21 mouse cellular contexts compared by ENCODE assay signal in genomic region chr9:94680468-94681094, GRCm38 (mm10). TPM values are rescaled to one million over a fixed set of nuclear protein-coding genes. Genes with fewer than 3 reads are reported as not detected.
DNase-seq lines count a peak whose midpoint lies in the region; ATAC-seq lines count a peak whose summit lies in the region.
"Had no signal": no experiment of that assay in that cellular context is flagged by ENCODE, and none has a peak within 500 bp of the region (broad histone marks: within the 10 kb centered on the region; RNA-seq: fewer than 3 reads in every experiment).

No protein-coding gene starts in this region.

- peaks cover 13% of the 10 kb centered on the region for H3K4me1 ChIP-seq in kidney, embryonic 15.5 days
- H3K4me1 ChIP-seq in lung, embryonic 16.5 days (replicated peaks; ENCODE audit: control insufficient read depth, insufficient read depth, low read length) = peaks cover 13% of the 10 kb centered on the region; the same call in 1 of the 2 replicates
- H3K4me1 ChIP-seq in stomach, embryonic 16.5 days (ENCODE audit: control insufficient read depth, insufficient read depth, low read length) = no peaks in the 10 kb centered on the region
- H3K4me1 ChIP-seq: hindbrain, embryonic 15.5 days; limb, embryonic 13.5 days; liver, embryonic 12.5 days; midbrain, embryonic 13.5 days; neural tube, embryonic 12.5 days had no signal

- no peaks in the 10 kb centered on the region for H3K9me3 ChIP-seq in kidney, embryonic 15.5 days (replicated peaks)
- H3K9me3 ChIP-seq in lung, embryonic 16.5 days (ENCODE audit: control insufficient read depth, low read length) = no peaks in the 10 kb centered on the region
- H3K9me3 ChIP-seq in stomach, embryonic 16.5 days (replicated peaks; ENCODE audit: control insufficient read depth, low read length) = no peaks in the 10 kb centered on the region
- H3K9me3 ChIP-seq: hindbrain, embryonic 15.5 days; limb, embryonic 13.5 days; liver, embryonic 12.5 days; midbrain, embryonic 13.5 days; neural tube, embryonic 12.5 days had no signal

- DNase-seq in kidney, postnatal 10 days = no peak
- no peak for DNase-seq in lung, postnatal 14 days
- peak; percentile 78 for DNase-seq in R1 (ENCODE audit: low read depth, low spot score)
- DNase-seq in spleen, adult 18-20 months = no peak
- DNase-seq: B cell, adult 2 months; forebrain, postnatal 0 days; kidney, adult 8-10 months; lung, adult 18-20 months; right cerebral cortex, postnatal 14 days; thymus, adult 18-20 months; thymus, postnatal 36 days had no signal

- H3K36me3 ChIP-seq in kidney, embryonic 15.5 days = no peaks in the 10 kb centered on the region
- no peaks in the 10 kb centered on the region for H3K36me3 ChIP-seq in lung, embryonic 16.5 days (ENCODE audit: control insufficient read depth, insufficient read depth, low read length)
- H3K36me3 ChIP-seq in stomach, embryonic 16.5 days (ENCODE audit: control insufficient read depth, insufficient read depth, low read length) = no peaks in the 10 kb centered on the region
- H3K36me3 ChIP-seq: hindbrain, embryonic 15.5 days; limb, embryonic 13.5 days; liver, embryonic 12.5 days; midbrain, embryonic 13.5 days; neural tube, embryonic 12.5 days had no signal

- H3K27me3 ChIP-seq in kidney, embryonic 15.5 days = no peaks in the 10 kb centered on the region
- no peaks in the 10 kb centered on the region for H3K27me3 ChIP-seq in lung, embryonic 16.5 days (ENCODE audit: control insufficient read depth, insufficient read depth, low read depth, low read length)
- H3K27me3 ChIP-seq in stomach, embryonic 16.5 days (ENCODE audit: control insufficient read depth, insufficient read depth, low read length) = no peaks in the 10 kb centered on the region
- H3K27me3 ChIP-seq: CH12.LX; hindbrain, embryonic 15.5 days; limb, embryonic 13.5 days; liver, embryonic 12.5 days; midbrain, embryonic 13.5 days; neural tube, embryonic 12.5 days had no signal

- no peak overlapping the region for H3K4me2 ChIP-seq in kidney, embryonic 15.5 days
- H3K4me2 ChIP-seq in lung, embryonic 16.5 days (ENCODE audit: low read depth, low read length) = peak overlapping the region; percentile 29
- H3K4me2 ChIP-seq in stomach, embryonic 16.5 days (ENCODE audit: low read depth, low read length) = no peak overlapping the region
- H3K4me2 ChIP-seq: heart, embryonic 11.5 days; hindbrain, embryonic 15.5 days; limb, embryonic 13.5 days; liver, embryonic 12.5 days; midbrain, embryonic 13.5 days; neural tube, embryonic 12.5 days had no signal

- H3K27ac ChIP-seq in kidney, embryonic 15.5 days = no peak overlapping the region
- no peak overlapping the region for H3K27ac ChIP-seq in lung, embryonic 16.5 days (ENCODE audit: low read length)
- H3K27ac ChIP-seq in stomach, embryonic 16.5 days (ENCODE audit: low read length) = no peak overlapping the region
- H3K27ac ChIP-seq: hindbrain, embryonic 15.5 days; limb, embryonic 13.5 days; liver, embryonic 12.5 days; midbrain, embryonic 13.5 days; neural tube, embryonic 12.5 days had no signal

- 70% methylated on average over 18 of the region's 18 CpGs for WGBS in kidney, embryonic 15.5 days
- 34% methylated on average over 18 of the region's 18 CpGs for WGBS in lung, embryonic 16.5 days
- 55% methylated on average over 18 of the region's 18 CpGs for WGBS in stomach, embryonic 16.5 days

- no peak overlapping the region for H3K4me3 ChIP-seq in kidney, embryonic 15.5 days (replicated peaks)
- H3K4me3 ChIP-seq in lung, embryonic 16.5 days (ENCODE audit: low read length) = no peak overlapping the region
- H3K4me3 ChIP-seq in stomach, embryonic 16.5 days (replicated peaks; ENCODE audit: low read length) = no peak overlapping the region
- H3K4me3 ChIP-seq: hindbrain, embryonic 15.5 days; limb, embryonic 13.5 days; liver, embryonic 12.5 days; midbrain, embryonic 13.5 days; neural tube, embryonic 12.5 days had no signal

- no peak overlapping the region for H3K9ac ChIP-seq in kidney, embryonic 15.5 days
- no peak overlapping the region for H3K9ac ChIP-seq in lung, embryonic 16.5 days (ENCODE audit: low read length)
- H3K9ac ChIP-seq in stomach, embryonic 16.5 days (ENCODE audit: low read length) = no peak overlapping the region
- H3K9ac ChIP-seq: forebrain, postnatal 0 days; hindbrain, embryonic 15.5 days; limb, embryonic 13.5 days; liver, embryonic 12.5 days; midbrain, embryonic 13.5 days; neural tube, embryonic 12.5 days had no signal

- ATAC-seq in kidney, embryonic 15.5 days (replicated peaks; ENCODE audit: low FRiP score) = peak; percentile 57
- ATAC-seq in lung, embryonic 16.5 days (ENCODE audit: low read depth) = peak; percentile 68
- ATAC-seq in stomach, embryonic 16.5 days (ENCODE audit: insufficient read depth, low FRiP score) = 0 out of 2 replicates have a peak, but pooled peaks have one; percentile 44
- ATAC-seq: forebrain, postnatal 0 days; liver, embryonic 12.5 days; midbrain, embryonic 13.5 days had no signal

RNA-seq across cellular contexts. Expression of gene Slc9a9, which starts 10.9 kb away (rescaled TPM):
- polyA plus RNA-seq in kidney, embryonic 15.5 days (2015; fragmentation: Nextera tagmentation; extraction: Ambion mirVana) = 3.4 and 4.0 TPM in 2 replicates
- polyA plus RNA-seq in lung, embryonic 16.5 days (2015; fragmentation: Nextera tagmentation; extraction: Ambion mirVana) = 4.4 and 4.9 TPM in 2 replicates
- 4.9 and 5.1 TPM in 2 replicates for polyA plus RNA-seq in stomach, embryonic 16.5 days (2015; fragmentation: Nextera tagmentation; extraction: Ambion mirVana)
